Mouse (Mus musculus): ENCODE measurements around the gene Mylk3.

The Mylk3 gene

DNA sequence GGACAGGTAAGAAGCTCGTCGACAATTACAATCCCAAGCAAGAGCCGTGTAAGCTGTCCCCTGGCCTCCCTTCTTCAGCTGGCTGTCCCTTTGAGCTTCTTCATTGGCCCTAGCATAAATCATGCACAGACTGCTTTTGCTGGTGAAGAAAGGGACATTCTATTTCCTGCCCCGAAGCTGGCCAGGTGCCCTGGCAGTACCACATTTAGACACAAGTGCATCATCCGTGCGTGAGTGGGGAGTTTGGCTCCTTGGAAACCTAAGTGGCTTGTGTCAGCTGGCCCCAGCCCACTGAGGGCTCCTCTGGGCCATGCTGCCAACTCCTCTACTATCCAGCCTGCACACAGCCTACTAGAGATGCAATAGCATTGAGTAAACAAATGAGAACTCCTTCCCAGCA is at the start of gene Mylk3:
Mylk3 (minus strand) TSS at position 141 of the 400 bp plus-strand sequence.
- ATAC-seq (ENCODE audit: insufficient number of reproducible peaks, low FRiP score, low TSS enrichment): no peak

DNA sequence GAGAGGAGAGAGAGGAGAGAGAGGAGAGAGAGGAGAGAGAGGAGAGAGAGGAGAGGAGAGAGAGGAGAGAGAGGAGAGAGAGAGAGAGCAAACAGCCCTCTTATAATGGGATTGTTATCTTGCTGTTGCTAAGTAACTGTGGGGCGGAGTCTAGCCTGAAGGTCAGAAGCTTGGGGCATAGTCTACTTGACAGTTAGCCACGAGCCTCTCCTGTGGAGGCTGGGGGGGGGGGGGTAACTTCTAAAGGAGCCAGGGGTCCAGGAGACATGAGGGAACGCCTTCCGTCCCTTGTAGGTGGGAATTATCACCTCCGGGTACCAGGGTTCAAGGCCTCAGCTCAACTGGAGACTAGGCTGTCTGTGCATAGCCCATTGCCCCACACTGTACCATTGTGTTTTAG is 49.6 kb upstream of the Mylk3 start:
- no peak for ATAC-seq (ENCODE audit: insufficient number of reproducible peaks, low FRiP score, low TSS enrichment)

DNA sequence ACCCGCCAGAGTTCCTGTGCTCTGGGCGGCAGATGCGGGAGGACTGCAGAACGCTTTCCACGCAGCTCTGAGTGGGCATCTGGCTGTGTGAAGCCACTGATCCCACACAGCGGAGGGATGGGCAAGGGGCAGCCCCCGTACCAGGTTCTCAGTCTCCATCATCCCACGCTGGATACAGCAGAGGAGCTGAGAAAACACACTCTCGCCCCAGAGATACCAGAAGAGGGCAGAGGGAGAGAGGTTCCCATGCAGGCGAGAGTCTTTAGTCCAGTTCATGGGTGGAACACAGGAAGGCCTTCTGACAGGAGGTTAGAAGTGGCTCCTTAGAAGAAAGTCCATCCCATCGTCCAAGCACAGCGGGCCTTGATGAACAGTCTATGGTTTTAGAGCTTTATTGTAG is 48.7 kb upstream of the Mylk3 start:
- no peak for ATAC-seq (ENCODE audit: insufficient number of reproducible peaks, low FRiP score, low TSS enrichment)

DNA sequence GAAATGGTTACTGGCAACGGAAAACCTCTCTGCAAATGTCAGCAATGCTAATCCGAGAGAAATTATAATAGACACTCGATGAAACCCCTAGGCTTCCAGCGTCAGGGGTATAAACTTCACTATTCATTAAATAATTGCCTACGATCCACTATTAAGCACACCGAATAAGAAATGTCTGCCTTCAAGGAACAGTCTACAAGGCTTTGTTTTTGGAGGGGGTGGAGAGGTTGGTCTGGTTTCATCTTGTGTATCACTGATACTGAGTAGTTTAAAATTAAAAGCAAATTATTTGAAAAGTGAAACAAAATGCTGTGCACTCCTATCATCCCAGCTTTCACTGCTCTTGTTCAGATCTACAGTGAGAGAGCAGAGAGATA is 46.9 kb upstream of the Mylk3 start:
- peak; percentile 60 for ATAC-seq (ENCODE audit: insufficient number of reproducible peaks, low FRiP score, low TSS enrichment)

DNA sequence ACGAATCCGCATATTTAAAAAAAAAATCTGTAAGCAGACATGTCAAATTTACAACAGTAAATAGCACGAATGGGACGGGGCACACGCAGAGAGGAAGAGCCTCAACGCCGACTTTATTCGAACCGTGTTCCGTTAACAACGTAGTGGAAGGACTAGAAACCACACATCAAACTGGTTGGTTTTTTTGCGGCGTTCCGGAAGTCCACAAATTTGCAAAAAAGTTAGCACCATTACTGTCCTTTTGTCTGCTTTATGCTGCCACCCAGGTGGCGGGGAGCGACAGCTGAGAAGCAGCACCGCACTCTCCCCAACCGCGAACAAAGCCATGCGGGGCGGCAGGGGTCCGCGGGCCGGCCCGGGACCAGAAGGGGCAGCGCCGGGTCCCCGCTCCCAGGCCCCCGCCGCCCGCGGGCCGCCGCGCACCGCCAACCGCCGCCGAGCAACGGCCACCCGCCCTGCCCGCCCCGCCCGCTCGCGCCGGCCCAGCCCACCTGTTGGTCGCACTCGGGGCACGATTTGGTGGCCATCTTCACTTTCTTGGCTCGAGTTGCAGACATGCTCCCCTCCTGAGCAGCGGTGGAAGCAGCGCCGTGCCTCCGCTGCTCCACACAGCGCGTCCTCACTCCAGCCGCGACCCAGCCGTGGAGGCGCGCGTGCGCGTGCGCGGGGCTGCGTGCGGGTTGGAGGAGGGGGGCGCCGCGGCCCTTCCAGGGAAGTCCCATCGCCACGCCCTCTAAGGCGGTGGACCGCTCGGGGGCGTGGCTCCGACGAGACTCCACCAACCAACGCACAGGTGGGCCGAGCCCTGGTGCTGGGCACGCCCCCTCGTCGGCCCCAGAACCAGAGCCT is 46.2 kb upstream of the Mylk3 start, which contains the start of gene 4921524J17Rik:
4921524J17Rik (minus strand) TSS at position 666 of the 849 bp plus-strand sequence.
- ATAC-seq (ENCODE audit: insufficient number of reproducible peaks, low FRiP score, low TSS enrichment): peak; percentile 98

DNA sequence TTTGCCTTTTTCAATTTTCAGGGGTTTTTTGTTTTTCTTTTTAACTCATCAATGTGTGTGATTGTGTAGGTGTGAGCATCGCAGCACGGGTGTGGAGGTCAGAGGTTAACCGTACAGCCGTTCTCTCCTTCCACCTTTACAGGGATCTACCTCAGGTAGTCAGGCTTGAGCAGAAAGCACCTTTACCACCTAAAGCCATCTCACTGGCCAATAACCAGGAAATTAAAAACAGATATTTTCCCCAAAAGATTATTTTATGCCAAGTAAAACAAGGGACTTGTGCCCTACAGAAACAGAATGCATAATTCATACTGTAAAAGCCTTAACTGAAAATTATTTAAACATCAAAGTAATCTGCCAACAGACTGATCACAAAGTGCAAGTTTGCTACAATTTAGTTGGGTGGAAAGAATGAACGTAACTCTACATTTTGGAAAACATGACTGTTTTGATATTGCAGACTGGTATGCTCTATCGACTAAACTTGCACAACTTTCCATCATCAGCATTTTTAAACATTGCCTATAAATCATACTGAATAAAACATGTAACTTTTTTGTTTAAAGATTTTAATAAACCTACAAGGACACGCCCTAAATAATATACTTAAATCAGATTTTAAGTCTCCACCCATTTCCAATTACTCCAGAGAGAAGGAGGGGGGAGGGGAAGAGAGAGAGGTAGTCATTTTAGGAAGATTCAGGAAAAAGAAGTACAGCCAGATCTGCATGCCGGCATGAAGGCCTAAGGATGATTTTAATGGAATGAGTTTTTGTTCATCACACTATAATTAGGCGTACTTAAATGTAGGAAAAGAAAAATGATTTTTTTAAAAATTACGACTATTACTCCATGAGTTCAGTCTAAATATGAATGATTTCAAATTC is 45.4 kb upstream of the Mylk3 start:
- no peak for ATAC-seq (ENCODE audit: insufficient number of reproducible peaks, low FRiP score, low TSS enrichment)

DNA sequence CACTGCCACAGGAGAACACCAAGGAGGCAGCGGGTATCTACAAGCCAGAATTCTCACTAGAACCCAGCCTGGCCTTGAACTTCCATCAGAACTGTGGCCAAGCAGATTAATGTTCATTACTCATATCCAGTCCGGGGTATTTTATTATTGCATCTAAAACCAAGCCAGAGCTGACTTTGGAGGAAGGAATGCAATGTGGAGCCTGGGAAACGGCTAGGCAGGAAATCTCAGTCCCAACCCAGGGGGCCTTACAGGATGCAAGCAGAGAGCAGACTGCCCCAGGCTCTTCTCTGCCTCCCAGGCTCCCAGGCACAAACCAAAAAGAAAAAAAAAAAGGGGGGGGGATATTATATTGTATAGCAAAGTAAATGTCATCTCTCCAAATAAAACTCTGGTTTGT is 44.7 kb upstream of the Mylk3 start:
- no peak for ATAC-seq (ENCODE audit: insufficient number of reproducible peaks, low FRiP score, low TSS enrichment)

DNA sequence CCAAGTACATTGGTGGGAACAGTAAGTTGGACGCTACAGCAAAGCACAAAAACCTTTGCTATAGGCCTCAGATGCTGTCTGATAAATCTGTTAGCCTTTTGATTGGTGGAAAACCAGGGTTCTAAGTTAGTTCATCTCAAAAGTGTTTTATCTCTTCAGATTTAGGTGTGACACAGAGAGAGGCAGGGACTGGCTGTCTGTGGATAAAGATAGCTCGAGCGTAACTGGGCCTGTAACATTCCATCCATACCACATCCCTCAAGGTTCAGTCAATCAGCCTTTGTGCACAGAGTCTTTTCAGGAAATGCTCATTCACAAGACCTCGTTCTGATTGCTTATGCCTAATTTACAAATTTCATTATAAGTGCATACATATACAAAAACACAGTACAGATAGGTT is 43.1 kb upstream of the Mylk3 start:
- ATAC-seq (ENCODE audit: insufficient number of reproducible peaks, low FRiP score, low TSS enrichment): no peak

DNA sequence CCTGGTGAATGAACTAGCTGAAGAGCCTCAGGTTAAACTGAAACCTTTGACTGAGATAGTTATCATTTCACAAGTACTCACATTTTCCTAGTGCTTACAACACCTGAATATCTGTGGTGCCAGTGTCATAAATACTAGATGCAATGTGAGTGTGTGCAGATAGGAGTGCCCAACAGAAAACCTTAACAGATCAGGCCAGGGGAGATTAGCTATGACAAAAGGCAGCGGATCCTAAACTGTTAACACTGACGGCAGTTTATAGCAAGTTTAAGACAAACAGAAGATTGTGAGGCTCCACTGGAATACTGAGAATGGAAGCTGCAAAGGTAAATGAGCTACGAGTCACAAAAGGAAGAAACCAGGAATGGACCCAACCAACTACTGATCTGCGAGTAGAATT is 40.9 kb upstream of the Mylk3 start:
- ATAC-seq (ENCODE audit: insufficient number of reproducible peaks, low FRiP score, low TSS enrichment): no peak

DNA sequence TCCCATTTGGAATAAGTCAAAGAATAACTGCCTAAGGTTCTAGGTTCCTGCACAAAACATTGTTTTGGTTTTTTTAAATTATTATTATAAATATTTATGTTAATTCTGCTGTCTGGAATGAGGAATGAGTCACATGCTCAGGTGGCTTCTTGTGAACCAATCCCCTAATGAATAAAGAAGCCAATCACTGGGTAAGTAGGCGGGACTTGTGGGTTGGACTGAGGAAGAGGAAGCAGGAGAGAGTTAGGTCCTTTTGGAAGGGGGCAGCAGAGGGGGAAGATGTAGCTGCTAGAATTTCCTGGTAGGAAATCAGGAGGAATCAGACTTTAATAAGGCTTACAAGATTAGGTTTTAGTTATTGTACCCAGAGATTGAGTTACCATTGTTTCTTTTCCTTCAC is 35.2 kb upstream of the Mylk3 start:
- no peak for ATAC-seq (ENCODE audit: insufficient number of reproducible peaks, low FRiP score, low TSS enrichment)

DNA sequence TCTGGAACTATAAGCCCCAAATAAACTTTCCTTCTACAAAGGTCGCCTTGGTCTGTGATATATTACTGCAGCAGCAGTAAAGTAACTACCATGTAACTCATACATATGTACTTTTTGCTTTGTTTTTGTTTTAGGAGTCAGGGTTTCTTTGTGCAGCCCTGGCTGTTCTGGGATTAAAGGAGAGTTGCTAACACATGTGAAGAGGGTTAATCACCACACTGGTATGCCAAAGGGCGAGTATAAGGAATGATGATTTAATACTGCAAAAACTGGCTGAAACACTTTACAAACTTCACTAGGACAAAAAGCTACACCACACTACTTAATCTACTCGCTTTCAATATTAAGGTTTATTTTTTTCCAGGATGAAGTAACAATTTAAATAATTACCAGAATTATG is 22.4 kb upstream of the Mylk3 start:
- no peak for ATAC-seq (ENCODE audit: insufficient number of reproducible peaks, low FRiP score, low TSS enrichment)

DNA sequence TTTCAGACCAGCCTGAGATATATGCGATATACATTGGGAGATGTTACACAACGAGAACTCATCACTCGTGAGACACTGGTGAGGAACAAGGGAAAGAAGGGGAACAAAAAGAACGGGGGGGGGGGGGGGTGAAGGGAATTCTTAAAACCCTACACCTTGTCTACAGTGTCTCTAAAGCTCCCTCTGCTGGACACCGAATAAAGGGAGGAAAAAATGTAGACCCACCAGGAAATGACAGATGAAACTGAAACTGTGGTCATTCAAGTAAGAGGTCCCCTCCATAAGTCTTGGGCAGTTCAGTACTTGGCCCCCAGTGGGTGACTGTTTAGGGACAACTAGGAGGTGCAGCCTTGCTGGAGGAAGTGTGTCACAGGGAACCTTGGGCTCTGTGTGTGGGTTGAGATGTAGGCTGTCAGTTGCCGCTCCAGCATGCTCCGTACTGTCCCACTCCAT is 21.9 kb upstream of the Mylk3 start:
- ATAC-seq (ENCODE audit: insufficient number of reproducible peaks, low FRiP score, low TSS enrichment): no peak

DNA sequence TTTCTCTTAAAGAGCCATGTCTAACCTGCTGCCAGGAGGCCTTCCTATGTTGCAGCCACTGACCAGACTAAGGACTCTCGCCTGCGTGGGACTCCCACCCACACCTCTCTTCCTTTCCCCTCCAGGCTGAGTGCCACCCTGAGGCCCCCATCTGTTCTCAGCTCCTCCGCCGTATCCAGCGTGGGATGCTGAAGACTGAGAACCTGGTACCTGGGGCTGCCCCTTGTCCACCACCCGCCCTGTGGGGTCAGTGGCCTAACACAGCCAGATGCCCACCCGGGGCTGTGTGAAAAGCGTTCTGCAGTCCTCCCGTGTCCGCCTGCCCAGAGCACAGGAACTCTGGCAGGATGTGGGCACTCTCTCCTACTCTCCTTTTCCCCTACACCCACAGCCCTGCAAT is 19.8 kb upstream of the Mylk3 start:
- ATAC-seq (ENCODE audit: insufficient number of reproducible peaks, low FRiP score, low TSS enrichment): no peak

DNA sequence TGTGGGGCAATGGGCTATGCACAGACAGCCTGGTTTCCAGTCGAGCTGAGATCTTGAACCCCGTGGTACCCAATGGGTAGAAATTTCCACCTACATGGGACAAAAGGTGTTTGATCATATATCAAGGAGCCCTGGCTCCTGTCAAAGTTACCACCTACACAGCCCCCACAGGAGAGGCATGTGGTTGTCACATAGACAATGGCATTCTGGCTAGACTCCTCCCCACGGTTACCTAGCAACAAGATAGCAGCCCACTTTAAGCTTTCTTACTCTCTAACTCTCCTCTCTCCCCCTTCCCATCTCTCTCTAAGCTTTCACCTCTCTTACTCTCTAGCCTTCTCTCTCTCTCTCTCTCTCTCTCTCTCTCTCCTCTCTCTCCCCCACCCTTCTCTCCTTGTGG is 19.3 kb upstream of the Mylk3 start:
- ATAC-seq (ENCODE audit: insufficient number of reproducible peaks, low FRiP score, low TSS enrichment): no peak

DNA sequence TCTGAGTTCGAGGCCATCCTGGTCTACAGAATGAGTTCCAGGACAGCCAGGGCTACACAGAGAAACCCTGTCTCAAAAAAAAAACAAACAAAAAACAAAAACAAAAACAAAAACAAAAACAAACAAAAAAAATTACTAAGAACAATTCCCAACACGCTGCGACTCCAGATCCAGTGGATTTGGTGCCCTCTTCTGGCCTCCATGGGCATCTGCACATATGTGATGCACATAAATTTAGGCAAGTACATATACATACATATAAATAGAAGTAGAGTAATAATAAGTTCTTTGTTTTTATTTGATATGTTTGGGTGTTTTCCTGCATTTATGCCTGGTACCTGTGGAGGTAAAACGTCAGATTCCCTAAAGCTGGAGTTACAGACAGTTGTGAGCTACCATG is 12.4 kb upstream of the Mylk3 start:
- no peak for ATAC-seq (ENCODE audit: insufficient number of reproducible peaks, low FRiP score, low TSS enrichment)

DNA sequence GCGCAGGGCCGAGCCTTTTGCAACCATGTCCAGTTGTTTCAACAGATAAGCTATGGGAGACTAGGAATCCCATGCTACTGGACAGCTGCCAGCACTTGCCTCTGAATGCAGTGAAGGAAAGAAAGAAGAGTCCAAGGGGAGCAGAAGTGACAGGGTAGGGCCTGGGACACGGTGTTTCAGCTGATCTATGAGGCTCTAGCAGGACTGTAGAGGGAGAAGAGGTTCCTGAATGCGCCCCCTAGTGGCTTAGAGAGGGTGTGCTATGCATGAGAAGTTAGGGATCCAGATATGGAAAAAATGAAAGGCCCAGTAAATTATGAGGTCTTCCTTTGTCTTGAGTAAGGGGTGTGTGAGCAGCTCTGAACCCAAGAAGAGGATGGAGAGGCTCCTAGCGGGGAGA is 11.4 kb upstream of the Mylk3 start:
- ATAC-seq (ENCODE audit: insufficient number of reproducible peaks, low FRiP score, low TSS enrichment): no peak

DNA sequence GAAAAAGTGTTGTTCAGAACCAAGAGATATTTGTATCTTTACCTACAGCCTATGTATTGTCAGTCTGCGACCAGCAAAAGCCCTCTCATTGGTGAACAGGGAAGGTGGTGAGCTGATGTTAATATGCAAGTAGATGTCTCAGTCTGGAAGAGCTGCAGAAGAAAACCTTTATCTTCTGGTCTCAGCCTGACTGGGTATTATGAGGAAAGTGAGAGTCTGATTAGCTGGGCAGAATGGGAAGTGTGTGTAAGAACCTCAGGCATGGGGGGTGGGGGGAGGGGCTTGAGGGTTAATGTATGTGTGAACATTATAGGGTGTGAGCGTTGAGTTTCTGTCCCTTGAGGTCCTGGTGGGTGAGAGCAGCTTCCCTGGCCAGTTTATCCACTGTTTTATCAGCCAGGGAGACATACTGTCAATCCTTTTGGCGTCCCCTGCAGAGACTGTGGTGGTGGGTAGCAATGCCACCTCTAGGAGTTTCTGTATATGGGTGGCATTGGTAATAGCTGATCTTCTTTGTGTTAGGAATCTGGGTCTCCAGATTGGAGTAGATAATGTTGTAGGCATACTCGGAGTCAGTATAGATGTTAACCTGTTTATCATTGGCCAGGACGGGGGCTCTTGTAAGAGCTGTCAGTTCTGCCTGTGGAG is 10.4 kb upstream of the Mylk3 start:
- no peak for ATAC-seq (ENCODE audit: insufficient number of reproducible peaks, low FRiP score, low TSS enrichment)

DNA sequence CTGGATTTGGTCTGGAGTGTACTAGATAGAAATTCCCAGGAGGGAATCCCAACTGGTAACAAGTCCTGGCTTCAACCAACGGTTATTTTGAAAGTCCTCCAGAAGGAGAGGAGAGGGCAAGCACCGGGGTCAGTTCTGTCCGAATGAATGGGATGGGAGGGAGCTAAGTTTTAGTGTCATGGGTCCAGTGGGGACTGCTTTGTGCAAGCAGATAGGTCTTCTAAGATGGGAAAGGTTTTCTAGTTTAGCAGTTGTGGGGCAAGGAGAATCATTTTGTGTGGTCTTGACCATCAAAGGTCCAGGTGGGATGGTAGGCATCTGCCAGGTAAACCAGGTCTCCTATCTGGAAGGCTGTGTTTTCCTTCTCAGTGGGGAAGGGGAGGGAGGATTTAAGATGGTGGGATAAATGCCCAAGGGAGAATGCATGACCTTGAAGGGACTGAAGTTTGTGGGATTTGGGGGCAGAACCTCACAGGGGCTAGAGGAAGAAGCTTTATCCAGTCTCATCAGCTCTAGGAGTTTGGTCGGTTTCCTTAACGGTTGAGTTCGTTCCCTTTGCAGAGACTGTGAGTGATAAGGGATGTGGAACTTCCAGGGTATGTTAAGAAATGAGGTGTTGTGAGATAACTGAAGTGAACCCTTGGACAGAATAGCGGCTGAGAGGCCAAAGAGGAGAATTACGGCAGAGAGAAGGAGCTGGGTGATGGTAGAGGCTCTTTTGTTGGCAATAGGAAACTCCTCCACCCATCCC is 9.7 kb upstream of the Mylk3 start:
- ATAC-seq (ENCODE audit: insufficient number of reproducible peaks, low FRiP score, low TSS enrichment): no peak

DNA sequence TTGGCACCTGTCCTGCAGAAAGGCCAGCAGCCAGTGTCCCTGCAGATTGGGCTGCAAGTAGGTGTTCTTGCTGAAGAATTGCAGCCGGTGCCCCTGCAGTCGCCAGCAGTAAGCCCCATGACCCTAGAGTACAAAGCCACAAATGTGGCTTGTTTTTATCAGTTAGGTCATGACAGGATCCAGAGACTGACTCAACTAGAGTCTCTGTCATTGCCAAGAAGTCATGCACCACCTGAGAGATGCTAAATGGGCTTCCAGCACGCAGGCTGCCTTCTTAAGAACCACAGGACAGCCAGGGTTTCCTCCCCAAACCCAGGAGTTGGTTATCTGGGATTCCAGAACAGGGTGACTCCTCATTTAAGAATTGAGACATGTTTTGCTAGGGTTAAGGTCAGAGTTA is 8.9 kb upstream of the Mylk3 start:
- ATAC-seq (ENCODE audit: insufficient number of reproducible peaks, low FRiP score, low TSS enrichment): no peak

DNA sequence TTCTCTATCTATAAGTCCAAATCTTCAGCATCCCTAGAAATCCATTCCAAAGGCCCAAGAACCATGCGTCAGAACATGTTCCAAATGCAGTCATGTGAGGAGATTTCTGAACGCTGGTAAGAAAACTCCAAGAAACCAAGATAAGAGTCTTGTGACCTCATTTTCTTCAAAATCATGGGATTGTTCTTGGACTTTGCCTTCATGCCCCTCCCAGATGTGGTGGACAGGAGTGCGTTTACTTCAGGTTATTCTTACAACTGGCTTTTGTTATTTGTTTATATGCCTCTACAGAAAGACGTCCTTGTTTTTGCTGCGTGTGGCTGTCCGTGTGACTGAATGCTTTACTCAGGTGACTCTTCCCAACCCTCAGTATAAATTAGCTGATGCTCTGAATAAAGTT is 7.1 kb upstream of the Mylk3 start:
- ATAC-seq (ENCODE audit: insufficient number of reproducible peaks, low FRiP score, low TSS enrichment): no peak

Data from cerebellum, adult (tissue).